Mouse (Mus musculus) liver, embryonic 14.5 days (tissue): ENCODE data around the gene Gpalpp1.

Source experiments
- CTCF ChIP-seq: IDR thresholded peaks from 2 replicates; pipeline ENCODE4 v1.5.1; 2016; ENCODE audit warnings: antibody characterized with exemption, low read depth, control low read depth
- EP300 ChIP-seq: IDR thresholded peaks from 2 replicates; pipeline ENCODE4 v1.6.1; 2016; ENCODE audit warnings: antibody characterized with exemption, low read depth

GRCm38 (mm10) chr14:76151820-76152161 is 41.2 kb upstream of the Gpalpp1 start:
- TF ChIP-seq CTCF, result no peak
- TF ChIP-seq EP300, result no peak
